Mouse (Mus musculus) ES-Bruce4 (cell line): ENCODE measurements at regions not wholly inside any gene's neighbourhood (a gene's known extent, or its start where the extent isn't known, plus 50 kb on each side); places are given as distances from the start of the nearest gene placed in this dataset.

Experiments
- H3K27ac ChIP-seq: 2 replicates; pipeline ENCODE4 v1.5.1; 2012; ENCODE audit warnings: low read length, inconsistent platforms; ENCODE audit not compliant: insufficient read depth
- H3K27me3 ChIP-seq: 2 replicates; pipeline ENCODE4 v1.6.1; 2012; ENCODE audit warnings: mild to moderate bottlenecking, low read length, inconsistent platforms; ENCODE audit not compliant: control insufficient read depth, poor library complexity, insufficient read depth, severe bottlenecking
- H3K36me3 ChIP-seq: 2 replicates; pipeline ENCODE4 v1.6.1; 2012; ENCODE audit warnings: inconsistent platforms, mild to moderate bottlenecking, low read length, moderate library complexity; ENCODE audit not compliant: control insufficient read depth, poor library complexity, insufficient read depth, severe bottlenecking
- H3K4me1 ChIP-seq: one replicate; pipeline ENCODE4 v1.8.1; 2011; ENCODE audit warnings: low read length; ENCODE audit not compliant: control insufficient read depth, insufficient read depth
- H3K4me3 ChIP-seq: 2 replicates; pipeline ENCODE4 v1.5.1; 2011; ENCODE audit warnings: low read depth, mild to moderate bottlenecking, low read length
- H3K9ac ChIP-seq: 2 replicates; pipeline ENCODE4 v1.6.1; 2012; ENCODE audit warnings: low read depth, mild to moderate bottlenecking, inconsistent platforms; ENCODE audit not compliant: poor library complexity, severe bottlenecking
- H3K9me3 ChIP-seq: replicated peaks from 2 replicates; pipeline ENCODE4 v1.6.1; 2012; ENCODE audit warnings: mild to moderate bottlenecking, low read length, inconsistent platforms; ENCODE audit not compliant: control insufficient read depth, poor library complexity, insufficient read depth, severe bottlenecking
- CTCF ChIP-seq: IDR thresholded peaks from one replicate; pipeline ENCODE4 v1.8.1; 2011; ENCODE audit warnings: low read depth, low read length
- EP300 ChIP-seq: IDR thresholded peaks from 2 replicates; pipeline ENCODE4 v1.6.1; 2011; ENCODE audit warnings: low read depth, low read length; ENCODE audit not compliant: insufficient read depth
- POLR2A ChIP-seq: IDR thresholded peaks from one replicate; pipeline ENCODE4 v1.8.1; 2011; ENCODE audit warnings: low read length; ENCODE audit not compliant: insufficient read depth

DNA sequence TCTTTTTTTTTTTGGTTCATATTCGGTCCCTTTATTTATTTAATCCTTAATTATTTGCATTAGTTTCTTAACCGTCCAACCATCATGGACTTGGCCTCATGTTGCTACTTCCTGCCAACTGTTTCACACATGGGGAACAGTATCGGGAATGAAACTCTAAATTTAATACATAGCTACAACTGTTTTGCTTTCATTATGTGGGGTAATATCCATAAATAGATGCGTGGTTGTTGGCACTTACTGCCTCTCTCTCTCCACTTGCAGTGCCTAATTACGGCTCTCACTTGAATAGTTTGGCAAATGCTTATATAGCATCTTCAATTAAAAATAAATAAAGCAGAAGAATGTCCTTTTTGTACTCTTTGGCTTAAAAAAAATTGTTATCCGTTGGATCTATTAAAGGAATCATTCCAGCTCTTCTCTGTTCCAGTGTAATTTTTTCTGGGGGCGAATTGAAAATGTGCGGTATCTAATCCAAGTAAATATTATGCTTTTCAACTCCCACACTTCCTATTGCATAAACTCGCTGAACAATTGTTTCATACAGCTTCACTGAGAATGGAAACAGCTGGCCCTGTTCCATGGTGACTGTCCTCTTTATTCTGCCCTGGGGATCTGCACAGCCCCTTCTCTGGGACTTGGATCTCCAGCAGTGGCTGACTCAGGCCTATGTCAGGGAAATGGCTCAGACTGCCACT, 534.4 kb upstream of the Adamts16 start:
- Histone ChIP-seq H3K9ac (no peak overlapping the region), H3K9me3 (no peaks in the 10 kb centered on the region), H3K27me3 (no peaks in the 10 kb centered on the region), H3K27ac (no peak overlapping the region), H3K4me3 (no peak overlapping the region), H3K4me1 (no peaks in the 10 kb centered on the region), H3K36me3 (no peaks in the 10 kb centered on the region)
- TF ChIP-seq EP300 (no peak), CTCF (no peak), POLR2A (no peak)

DNA sequence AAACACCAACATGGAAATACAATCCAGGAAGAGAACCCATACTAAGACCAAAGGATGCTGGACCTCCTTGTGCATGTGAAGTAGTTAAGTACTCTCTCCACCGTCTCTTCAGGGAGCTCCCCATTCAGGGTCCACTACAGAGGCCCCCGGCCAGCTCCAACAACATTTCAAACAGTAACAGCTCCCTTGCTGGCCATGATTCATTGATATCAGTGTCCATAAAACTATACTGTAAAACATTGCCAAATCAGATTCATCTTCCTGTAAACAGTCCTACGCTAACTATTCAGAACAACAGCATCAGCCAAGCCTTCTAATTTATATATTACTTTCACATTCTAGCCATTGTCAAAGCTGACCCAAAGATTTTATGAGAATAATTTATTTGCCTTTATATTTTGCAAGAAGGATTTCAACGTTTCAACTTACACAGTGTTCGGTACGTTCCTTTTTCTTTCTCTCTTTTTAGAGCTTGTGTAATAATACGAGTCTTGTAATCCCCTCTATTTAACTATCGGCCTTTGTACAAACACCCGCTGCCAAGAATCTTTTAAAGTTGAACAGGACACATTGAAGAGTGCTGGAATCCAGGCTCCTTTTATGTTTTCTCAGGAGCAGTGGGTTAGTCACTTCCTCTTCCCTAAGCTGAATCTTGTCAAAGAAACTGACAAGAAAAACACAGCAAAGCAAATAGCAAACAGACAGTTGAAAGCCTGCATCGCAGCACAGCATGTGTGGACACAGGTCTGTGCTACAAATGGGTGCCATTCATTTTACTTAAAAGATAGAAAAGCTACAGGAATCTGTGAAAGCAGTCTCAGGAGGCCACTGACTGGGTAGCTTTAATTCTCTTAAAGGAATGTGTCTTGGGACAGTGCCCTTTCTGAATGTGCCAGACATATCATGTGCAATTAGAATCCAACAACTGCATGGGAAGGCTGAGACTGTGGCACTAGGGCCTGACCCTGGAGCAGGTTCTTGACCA, 531.4 kb upstream of the Adamts16 start:
- Histone ChIP-seq H3K27me3 (no peaks in the 10 kb centered on the region), H3K4me1 (no peaks in the 10 kb centered on the region), H3K4me3 (no peak overlapping the region), H3K36me3 (no peaks in the 10 kb centered on the region), H3K27ac (no peak overlapping the region), H3K9me3 (no peaks in the 10 kb centered on the region), H3K9ac (no peak overlapping the region)
- TF ChIP-seq POLR2A (no peak), EP300 (no peak), CTCF (no peak)

DNA sequence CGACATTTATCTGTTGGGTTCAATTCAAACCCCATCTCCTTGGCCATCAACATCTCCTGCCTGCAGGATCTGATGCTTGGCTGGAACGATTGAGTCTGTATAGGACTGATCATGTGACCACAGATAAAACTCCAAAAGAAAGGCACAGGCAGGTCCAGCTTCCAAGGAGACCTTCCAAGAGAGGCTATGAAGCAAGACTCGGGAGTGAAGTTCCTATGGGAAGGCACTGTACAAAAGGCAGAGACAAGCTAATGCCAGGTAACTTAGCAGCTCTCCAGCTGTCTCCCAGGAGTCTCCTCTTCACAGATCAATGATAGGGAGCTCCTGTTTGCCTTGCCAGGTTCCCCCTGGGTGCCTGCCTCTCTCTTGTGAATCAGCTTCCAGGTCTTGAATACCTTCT, 528.2 kb upstream of the Adamts16 start:
- Histone ChIP-seq H3K4me3 (no peak overlapping the region), H3K27me3 (no peaks in the 10 kb centered on the region), H3K27ac (no peak overlapping the region), H3K4me1 (no peaks in the 10 kb centered on the region), H3K36me3 (no peaks in the 10 kb centered on the region), H3K9ac (no peak overlapping the region), H3K9me3 (no peaks in the 10 kb centered on the region)
- TF ChIP-seq POLR2A, result no peak
- TF ChIP-seq CTCF, result no peak
- no peak for TF ChIP-seq EP300

DNA sequence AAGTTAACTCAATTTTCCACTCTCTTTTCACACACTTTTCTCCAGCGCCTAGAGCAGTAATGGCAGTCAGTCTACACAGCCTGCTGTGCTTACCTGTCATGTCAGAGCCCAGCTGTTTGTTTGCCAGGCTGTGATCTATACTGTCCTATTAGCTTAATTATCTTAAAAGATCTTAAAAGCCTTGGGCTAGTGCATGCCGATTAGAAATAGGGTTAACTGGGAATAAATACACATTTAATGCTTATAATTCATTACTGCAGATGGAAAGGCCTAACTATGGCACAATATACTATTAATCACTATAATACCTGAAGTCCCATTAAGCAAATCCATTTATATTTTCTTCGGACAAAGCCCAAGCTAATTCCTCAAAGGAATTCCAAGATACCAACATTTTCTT, 523.6 kb upstream of the Adamts16 start:
- H3K27ac ChIP-seq, result no peak overlapping the region
- no peaks in the 10 kb centered on the region for H3K27me3 ChIP-seq
- no peak overlapping the region for H3K4me3 ChIP-seq
- no peaks in the 10 kb centered on the region for H3K9me3 ChIP-seq
- no peaks in the 10 kb centered on the region for H3K4me1 ChIP-seq
- TF ChIP-seq CTCF (no peak), EP300 (no peak), POLR2A (no peak)
- H3K9ac ChIP-seq, result no peak overlapping the region
- H3K36me3 ChIP-seq, result no peaks in the 10 kb centered on the region

DNA sequence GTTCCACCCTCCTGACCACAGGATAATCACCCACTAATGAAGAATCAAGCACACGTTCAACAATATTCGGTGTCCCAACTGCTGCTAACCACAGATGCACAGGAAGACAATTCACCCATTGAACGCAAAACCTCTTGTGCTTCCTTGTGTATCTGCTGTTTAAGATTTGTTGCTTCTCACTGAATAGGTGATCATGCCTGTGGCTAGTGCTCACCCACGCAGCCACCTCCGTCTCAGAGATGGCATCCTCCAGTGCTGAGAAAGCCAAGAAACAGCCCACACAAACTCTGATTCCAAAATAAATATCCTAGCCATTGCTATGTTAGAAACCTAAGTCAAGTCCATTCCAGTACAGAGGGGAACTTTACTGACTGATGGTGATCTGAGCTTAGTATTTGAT, 520.7 kb upstream of the Adamts16 start:
- TF ChIP-seq POLR2A (no peak), EP300 (no peak), CTCF (no peak)
- Histone ChIP-seq H3K4me1 (no peaks in the 10 kb centered on the region), H3K27me3 (no peaks in the 10 kb centered on the region), H3K4me3 (no peak overlapping the region), H3K9me3 (no peaks in the 10 kb centered on the region; the same call in 1 of the 2 replicates), H3K36me3 (no peaks in the 10 kb centered on the region), H3K9ac (no peak overlapping the region), H3K27ac (no peak overlapping the region)

DNA sequence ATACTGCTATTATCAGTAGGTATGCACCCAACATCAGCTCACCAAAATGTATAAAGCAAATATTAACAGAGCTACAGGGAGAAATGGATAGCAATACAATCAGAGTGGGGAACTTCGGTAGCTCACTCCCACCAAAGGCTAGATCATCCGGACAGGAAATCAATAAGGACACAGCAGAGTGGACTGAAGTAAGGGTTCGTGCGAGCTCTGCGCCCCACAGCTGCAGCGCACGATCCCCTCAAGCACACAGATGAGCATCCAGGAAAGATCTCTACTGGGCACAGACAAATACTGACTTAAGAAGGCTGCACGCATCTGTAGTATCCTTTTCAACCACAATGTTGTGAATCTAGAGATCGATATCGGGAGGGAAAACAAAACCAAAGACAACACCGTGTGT, 517.5 kb upstream of the Adamts16 start:
- H3K27ac ChIP-seq, result no peak overlapping the region
- no peak overlapping the region for H3K4me3 ChIP-seq
- no peaks in the 10 kb centered on the region for H3K36me3 ChIP-seq
- H3K9ac ChIP-seq, result no peak overlapping the region
- no peaks in the 10 kb centered on the region for H3K27me3 ChIP-seq
- TF ChIP-seq EP300 (no peak), POLR2A (no peak), CTCF (no peak)
- no peaks in the 10 kb centered on the region for H3K4me1 ChIP-seq
- H3K9me3 ChIP-seq, result no peaks in the 10 kb centered on the region; the same call in 1 of the 2 replicates
